Mouse (Mus musculus): ENCODE measurements around the gene Palm3.

DNA sequence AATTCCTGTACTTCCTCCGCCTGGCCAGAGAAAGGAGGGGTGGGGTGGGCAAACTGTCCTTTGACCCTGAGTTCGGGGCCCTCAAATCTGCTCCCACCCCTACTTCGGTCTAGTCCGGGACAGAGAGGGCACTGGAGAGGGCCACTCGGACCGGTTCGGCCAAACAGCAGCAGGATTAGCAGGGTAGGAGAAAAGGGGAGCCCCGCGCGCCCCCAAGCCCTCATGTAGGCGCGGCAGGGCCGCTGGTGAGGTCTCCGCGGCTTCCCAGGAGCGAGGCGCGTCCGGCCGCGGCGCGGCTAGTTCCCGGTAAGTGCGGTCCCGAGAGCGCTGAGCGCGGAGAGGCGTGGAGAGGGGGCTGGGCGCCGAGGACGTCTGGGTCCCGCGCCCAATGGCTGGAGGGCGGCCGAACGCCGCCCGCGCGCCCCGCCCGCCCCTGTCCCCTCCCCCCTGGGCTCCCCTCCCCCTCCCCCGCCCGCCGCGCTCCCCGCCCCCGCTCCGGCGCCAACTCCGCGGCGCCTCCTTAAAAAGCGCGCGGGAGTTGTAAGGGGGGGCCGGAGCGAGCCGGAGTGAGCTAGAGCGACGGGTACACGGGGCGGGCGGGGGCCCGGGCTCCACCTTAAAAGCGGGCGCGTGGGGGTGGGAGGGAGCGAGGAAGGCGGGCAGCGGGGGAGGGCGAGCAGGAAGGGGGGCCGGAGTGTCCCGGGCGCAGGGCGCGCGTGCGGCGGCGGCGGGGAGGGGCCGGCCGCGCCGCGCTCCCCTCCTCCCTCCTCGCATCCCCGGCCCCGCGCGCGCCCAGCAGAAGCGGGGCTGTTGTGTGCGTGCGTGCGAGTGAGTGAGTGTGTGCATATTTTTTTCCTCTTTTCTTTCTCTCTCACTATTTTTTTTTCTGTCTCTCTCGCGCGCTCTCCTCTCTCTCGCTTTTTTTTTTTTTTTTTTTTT is 24.4 kb upstream of the Palm3 start:
- TF ChIP-seq CTCF (IDR thresholded peaks at IDR 0.05; ENCODE audit: low read depth) (no peak), EP300 (optimal IDR thresholded peaks at IDR 0.05) (no peak)

All from stomach, postnatal 0 days (tissue).